Mouse (Mus musculus) lung, postnatal 0 days (tissue): ENCODE measurements around the gene Ptprg.

Experiments
- CTCF ChIP-seq: IDR thresholded peaks from 2 replicates; pipeline ENCODE4 v1.5.1; 2016; ENCODE audit warnings: antibody characterized with exemption, mild to moderate bottlenecking
- EP300 ChIP-seq: IDR thresholded peaks from 2 replicates; pipeline ENCODE4 v1.6.1; 2016; ENCODE audit warnings: antibody characterized with exemption, mild to moderate bottlenecking, control low read depth

DNA sequence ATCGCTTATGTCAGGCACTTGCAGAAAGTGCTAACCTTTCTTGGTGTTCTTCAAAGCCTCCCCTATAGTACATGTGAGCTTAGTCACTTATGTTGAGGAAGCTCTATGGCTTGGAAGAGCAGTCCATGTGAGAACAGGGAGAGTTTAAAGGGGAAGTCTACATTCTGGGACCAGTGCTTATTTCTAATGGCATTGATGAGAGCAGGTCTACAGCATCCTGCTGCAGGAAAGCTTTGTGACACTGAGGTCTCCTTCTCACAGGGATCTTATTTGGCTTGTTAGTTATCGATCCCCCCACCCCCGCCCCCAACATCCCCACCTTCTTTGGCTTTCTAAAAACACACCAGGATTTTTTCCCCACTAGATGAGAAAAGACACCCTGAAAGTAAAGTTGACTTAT is 635.9 kb downstream of the Ptprg start:
- TF ChIP-seq CTCF (no peak), EP300 (no peak)
